Mouse (Mus musculus) forebrain, embryonic 11.5 days (tissue): ENCODE measurements at regions not wholly inside any gene's neighbourhood (a gene's known extent, or its start where the extent isn't known, plus 50 kb on each side); places are given as distances from the start of the nearest gene placed in this dataset.

ENCODE experiments used
- ATAC-seq: fragments of 200-750 bp; cut with Nextera tagmentation; replicated peaks from 2 replicates; pipeline ENCODE4 v1.8.0; 2017; ENCODE audit warnings: moderate TSS enrichment; ENCODE audit not compliant: low FRiP score
- DNase-seq: peaks from one replicate; pipeline ENCODE4 v3.0.0-alpha.2; 2017; ENCODE audit warnings: low spot score
- H3K27ac ChIP-seq: fragments of 300-500 bp; sonication (generic); 2 replicates; pipeline ENCODE4 v1.5.1; 2014; ENCODE audit warnings: low read depth, low read length
- H3K27me3 ChIP-seq: fragments of 300-500 bp; sonication (generic); 2 replicates; pipeline ENCODE4 v1.6.1; 2014; ENCODE audit warnings: mild to moderate bottlenecking, low read length, mixed read lengths; ENCODE audit not compliant: control insufficient read depth, insufficient read depth
- H3K36me3 ChIP-seq: fragments of 300-500 bp; sonication (generic); 2 replicates; pipeline ENCODE4 v1.6.1; 2014; ENCODE audit warnings: mild to moderate bottlenecking, low read length, moderate library complexity, mixed read lengths; ENCODE audit not compliant: control insufficient read depth, insufficient read depth
- H3K4me1 ChIP-seq: fragments of 300-500 bp; sonication (generic); replicated peaks from 2 replicates; pipeline ENCODE4 v1.6.1; 2014; ENCODE audit warnings: low read length, mixed read lengths; ENCODE audit not compliant: control insufficient read depth, insufficient read depth
- H3K4me2 ChIP-seq: fragments of 300-500 bp; sonication (generic); 2 replicates; pipeline ENCODE4 v1.6.1; 2014; ENCODE audit warnings: low read depth, mild to moderate bottlenecking, low read length, moderate library complexity, mixed read lengths; ENCODE audit not compliant: severe bottlenecking
- H3K4me3 ChIP-seq: fragments of 300-500 bp; sonication (generic); 2 replicates; pipeline ENCODE4 v1.5.1; 2014; ENCODE audit warnings: low read depth, low read length
- H3K9ac ChIP-seq: fragments of 300-500 bp; sonication (generic); 2 replicates; pipeline ENCODE4 v1.6.1; 2014; ENCODE audit warnings: low read length
- H3K9me3 ChIP-seq: fragments of 300-500 bp; sonication (generic); 2 replicates; pipeline ENCODE4 v1.6.1; 2016; ENCODE audit warnings: low read length, mixed read lengths; ENCODE audit not compliant: control insufficient read depth
- WGBS: fragments of 180-500 bp; shearing (Covaris S2); extraction: QIAGEN DNeasy Blood & Tissue Kit; methylation state at CpG from one replicate; pipeline ENCODE4 v1.1.7; 2014; 5-methylcytosine and 5-hydroxymethylcytosine counted together

DNA sequence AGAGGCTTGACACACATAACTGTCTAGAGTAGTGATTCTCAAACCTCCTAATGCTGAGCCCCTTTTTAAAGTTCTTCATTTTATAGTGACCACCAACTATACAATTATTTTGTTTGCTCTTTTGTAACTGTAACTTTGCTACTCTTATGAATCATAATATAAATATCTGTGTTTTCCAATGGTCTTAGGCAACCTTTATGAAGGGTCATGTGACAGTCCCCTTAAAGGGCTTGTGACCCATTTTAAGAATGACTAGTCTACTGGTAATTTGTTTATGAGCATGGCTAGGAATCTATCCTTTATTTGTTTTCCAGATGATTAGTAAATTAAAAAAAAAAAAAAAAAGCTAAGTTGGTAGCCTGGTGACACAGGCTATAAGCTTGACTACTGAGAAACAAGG, 539.5 kb upstream of the Atp2b1 start:
- no peak for DNase-seq
- H3K4me3 ChIP-seq, result no peak overlapping the region
- H3K27ac ChIP-seq, result no peak overlapping the region
- no peaks in the 10 kb centered on the region for H3K4me1 ChIP-seq
- H3K9me3 ChIP-seq, result no peaks in the 10 kb centered on the region
- no peak for ATAC-seq
- H3K36me3 ChIP-seq, result no peaks in the 10 kb centered on the region
- H3K4me2 ChIP-seq, result no peak overlapping the region
- H3K9ac ChIP-seq, result no peak overlapping the region
- no peaks in the 10 kb centered on the region for H3K27me3 ChIP-seq

DNA sequence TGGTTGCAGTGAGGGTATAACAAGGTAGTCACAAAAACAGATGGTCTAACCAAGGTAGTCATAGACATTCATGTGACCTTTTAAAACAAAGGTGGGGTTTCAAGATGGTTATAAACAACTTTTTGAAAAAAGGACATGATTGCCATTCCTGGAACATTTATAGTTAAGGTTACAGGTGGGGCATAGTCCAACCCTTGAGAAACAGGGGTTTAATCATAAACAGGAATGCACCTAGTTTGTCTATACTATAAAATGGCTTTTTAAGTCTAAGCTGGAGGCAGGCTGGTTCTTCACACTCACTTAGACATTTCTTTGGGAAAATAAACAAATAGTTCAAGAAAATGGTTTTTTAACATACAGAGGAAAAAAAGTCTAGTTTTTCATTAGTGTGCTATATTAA, 525.7 kb upstream of the Atp2b1 start:
- Histone ChIP-seq H3K4me1 (no peaks in the 10 kb centered on the region), H3K4me3 (no peak overlapping the region), H3K27me3 (no peaks in the 10 kb centered on the region), H3K9me3 (no peaks in the 10 kb centered on the region), H3K36me3 (no peaks in the 10 kb centered on the region), H3K27ac (no peak overlapping the region), H3K9ac (no peak overlapping the region), H3K4me2 (no peak overlapping the region)
- ATAC-seq, result no peak
- DNase-seq, result no peak

DNA sequence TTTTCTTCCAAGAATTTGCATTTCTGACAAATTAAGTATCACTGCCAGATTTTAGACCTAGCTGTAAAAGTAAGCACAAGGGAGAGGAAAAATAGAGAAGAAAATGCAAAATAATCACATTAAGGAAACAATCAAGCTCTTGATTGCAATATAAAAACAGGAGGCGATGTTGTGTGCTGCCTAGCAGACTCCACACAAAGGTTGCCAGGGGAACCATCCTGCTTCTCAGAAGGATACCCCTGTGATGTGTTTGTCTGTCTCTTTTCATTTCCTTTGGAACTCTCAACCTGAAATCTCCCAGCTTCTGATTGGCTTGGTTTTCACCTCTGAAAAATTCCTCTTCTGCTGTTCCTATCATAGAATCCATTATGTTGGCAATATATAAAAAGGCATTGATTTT, 514.3 kb upstream of the Atp2b1 start:
- H3K9me3 ChIP-seq, result no peaks in the 10 kb centered on the region
- no peaks in the 10 kb centered on the region for H3K36me3 ChIP-seq
- no peaks in the 10 kb centered on the region for H3K4me1 ChIP-seq
- ATAC-seq, result peak; percentile 84
- WGBS, result 6% methylated on average over 1 of the region's 1 CpGs
- peak; percentile 52 for DNase-seq
- no peak overlapping the region for H3K27ac ChIP-seq
- no peak overlapping the region for H3K9ac ChIP-seq
- H3K27me3 ChIP-seq, result no peaks in the 10 kb centered on the region
- no peak overlapping the region for H3K4me3 ChIP-seq
- H3K4me2 ChIP-seq, result no peak overlapping the region

DNA sequence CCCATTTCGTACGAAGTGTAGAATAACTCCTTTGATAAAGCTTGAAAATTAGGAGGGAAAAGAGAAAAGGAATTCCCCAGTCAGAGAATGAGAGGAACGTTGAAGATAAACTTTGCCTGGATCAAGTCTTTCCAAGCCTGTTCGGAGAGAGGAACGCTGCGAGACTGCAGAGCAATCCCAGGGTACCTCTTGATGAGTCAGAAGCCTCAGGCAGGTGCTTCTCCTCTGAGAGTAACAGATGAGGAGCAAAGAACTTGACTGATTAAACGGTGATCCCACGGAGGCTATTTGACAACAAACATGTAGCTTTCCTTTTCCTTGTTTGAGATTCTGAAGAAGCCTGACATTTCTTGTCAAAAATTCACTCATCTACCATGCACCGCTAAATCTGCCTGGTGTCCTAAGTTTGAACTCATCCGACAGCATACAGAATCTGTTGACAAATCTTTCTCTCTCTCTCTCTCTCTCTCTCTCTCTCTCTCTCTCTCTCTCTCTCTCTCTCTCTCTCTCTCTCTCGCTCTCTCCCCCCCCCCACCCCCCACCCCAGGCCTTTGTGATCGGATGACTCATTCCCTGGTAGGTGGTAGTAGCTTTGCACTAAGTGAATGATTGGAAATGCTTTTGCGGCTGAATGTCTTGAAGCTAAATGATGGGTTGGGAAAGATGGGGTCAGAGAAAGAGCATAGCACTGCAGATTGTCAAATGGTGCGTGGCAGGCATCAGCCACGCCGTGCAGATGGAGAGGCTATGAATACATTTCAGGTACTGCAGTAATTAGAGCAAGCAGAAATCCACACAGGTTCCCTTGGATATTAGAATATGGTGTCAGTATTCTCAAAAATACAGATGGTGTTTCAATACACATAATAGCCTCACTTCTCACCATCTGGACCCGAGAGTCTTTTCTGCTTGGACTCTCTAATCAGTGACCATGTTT, 496.1 kb upstream of the Atp2b1 start:
- Histone ChIP-seq H3K36me3 (no peaks in the 10 kb centered on the region), H3K4me1 (no peaks in the 10 kb centered on the region), H3K27me3 (no peaks in the 10 kb centered on the region), H3K4me3 (no peak overlapping the region), H3K4me2 (no peak overlapping the region), H3K9ac (no peak overlapping the region), H3K27ac (no peak overlapping the region), H3K9me3 (no peaks in the 10 kb centered on the region)
- DNase-seq, result no peak
- peak; percentile 61; the same call in 1 of the 2 replicates for ATAC-seq
- WGBS, result 75% methylated on average over 16 of the region's 17 CpGs

DNA sequence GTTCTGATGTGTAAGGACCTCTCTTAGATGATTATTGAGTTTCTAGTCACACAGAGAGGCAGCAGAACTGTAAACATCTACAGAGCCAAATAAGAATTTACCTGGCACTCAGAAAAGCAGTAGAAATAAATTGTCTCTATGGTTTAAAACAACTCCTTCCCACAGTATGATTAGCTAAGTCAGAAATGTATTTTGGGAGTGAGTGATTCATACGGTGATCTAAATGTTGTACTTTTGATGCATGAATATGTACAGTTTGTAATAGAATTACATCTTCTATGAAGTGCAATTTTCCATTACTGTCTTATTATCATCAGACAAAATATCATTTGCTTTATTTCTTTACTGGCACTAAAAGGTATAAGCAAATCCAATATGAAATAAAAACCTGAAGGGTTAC, 489.8 kb upstream of the Atp2b1 start:
- no peaks in the 10 kb centered on the region for H3K4me1 ChIP-seq
- ATAC-seq, result no peak
- 98% methylated on average over 1 of the region's 1 CpGs for WGBS

DNA sequence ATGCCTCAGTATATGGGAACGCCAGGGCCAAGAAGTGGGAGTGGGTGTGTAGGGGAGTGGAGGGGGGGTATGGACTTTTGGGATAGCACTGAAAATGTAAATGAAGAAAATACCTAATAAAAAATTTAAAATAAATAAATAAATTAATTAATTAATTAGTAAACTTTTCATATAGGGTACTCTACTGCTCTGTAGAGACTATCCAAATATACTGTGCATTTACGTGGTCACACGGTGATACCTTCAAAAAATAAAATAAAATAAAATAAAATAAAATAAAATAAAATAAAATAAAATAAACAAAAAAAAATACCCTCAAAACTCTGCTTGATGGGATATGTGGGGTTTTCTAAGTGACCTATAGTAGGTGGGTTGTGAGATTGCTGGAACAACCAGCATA, 479.2 kb upstream of the Atp2b1 start:
- H3K9me3 ChIP-seq, result no peaks in the 10 kb centered on the region
- H3K4me3 ChIP-seq, result no peak overlapping the region
- H3K4me2 ChIP-seq, result no peak overlapping the region
- ATAC-seq (no peak; the same call in 1 of the 2 replicates), DNase-seq (no peak)
- no peak overlapping the region for H3K9ac ChIP-seq
- WGBS, result 97% methylated on average over 3 of the region's 3 CpGs
- no peaks in the 10 kb centered on the region for H3K4me1 ChIP-seq
- no peaks in the 10 kb centered on the region for H3K27me3 ChIP-seq
- H3K27ac ChIP-seq, result no peak overlapping the region
- no peaks in the 10 kb centered on the region for H3K36me3 ChIP-seq

More for the DNA sequence above, 489.8 kb upstream of the Atp2b1 start:
- DNase-seq, result no peak
- H3K9me3 ChIP-seq, result no peaks in the 10 kb centered on the region
- no peaks in the 10 kb centered on the region for H3K36me3 ChIP-seq
- H3K4me3 ChIP-seq, result no peak overlapping the region
- H3K4me2 ChIP-seq, result no peak overlapping the region
- no peak overlapping the region for H3K9ac ChIP-seq
- no peaks in the 10 kb centered on the region for H3K27me3 ChIP-seq
- no peak overlapping the region for H3K27ac ChIP-seq

DNA sequence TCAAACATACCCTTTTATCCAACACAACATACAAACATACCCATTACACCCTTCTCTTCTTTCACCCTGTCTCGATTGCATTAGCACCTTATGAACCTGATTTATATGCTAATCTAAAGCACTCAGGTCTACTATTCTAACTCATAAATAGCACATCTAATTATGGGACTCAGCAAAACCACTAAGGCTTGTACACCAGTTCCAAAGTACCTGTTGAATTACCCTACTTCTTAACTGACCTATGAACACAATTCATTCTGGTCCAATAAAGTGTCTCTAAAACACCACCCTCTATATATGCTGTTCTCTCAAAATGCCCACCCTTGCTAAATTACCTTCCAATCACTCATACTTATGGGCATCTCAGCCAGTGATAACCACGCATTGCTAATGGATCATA, 452.7 kb upstream of the Atp2b1 start:
- no peaks in the 10 kb centered on the region for H3K27me3 ChIP-seq
- ATAC-seq (no peak), DNase-seq (no peak)
- H3K36me3 ChIP-seq, result no peaks in the 10 kb centered on the region
- WGBS, result 85% methylated on average over 2 of the region's 2 CpGs
- no peak overlapping the region for H3K9ac ChIP-seq
- H3K4me2 ChIP-seq, result no peak overlapping the region
- no peaks in the 10 kb centered on the region for H3K4me1 ChIP-seq
- no peak overlapping the region for H3K27ac ChIP-seq
- no peaks in the 10 kb centered on the region for H3K9me3 ChIP-seq
- H3K4me3 ChIP-seq, result no peak overlapping the region

- H3K27me3 ChIP-seq, result no peaks in the 10 kb centered on the region
- H3K36me3 ChIP-seq, result no peaks in the 10 kb centered on the region
- no peak overlapping the region for H3K9ac ChIP-seq
- DNase-seq (no peak), ATAC-seq (no peak)
- no peaks in the 10 kb centered on the region for H3K4me1 ChIP-seq
- no peak overlapping the region for H3K27ac ChIP-seq
- H3K4me2 ChIP-seq, result no peak overlapping the region
- WGBS, result 85% methylated on average over 3 of the region's 3 CpGs
- no peak overlapping the region for H3K4me3 ChIP-seq
- H3K9me3 ChIP-seq, result no peaks in the 10 kb centered on the region
These were observed 439.6 kb upstream of the Atp2b1 start for GRCm38 (mm10) chr10:98474581-98474980.
